Mouse (Mus musculus) spleen, postnatal 36 days (tissue): ENCODE measurements around the gene Thap4.

ENCODE experiments used
- DNase-seq, 2 experiments: peaks; one replicate each; pipeline ENCODE4 v3.0.0; 2022; ENCODE audit warnings: low spot score in 2 of 2, mixed read lengths in 1 of 2

The Thap4 gene

GRCm38 (mm10) chr1:93746179-93746578 is 8.5 kb downstream of the Thap4 start:
- no peak for DNase-seq

GRCm38 (mm10) chr1:93742910-93743309 is 11.8 kb downstream of the Thap4 start:
- DNase-seq, result no peak

GRCm38 (mm10) chr1:93741987-93742386 is 12.7 kb downstream of the Thap4 start:
- DNase-seq, result no peak

GRCm38 (mm10) chr1:93740671-93741070 is 14.0 kb downstream of the Thap4 start:
- no peak for DNase-seq

GRCm38 (mm10) chr1:93737711-93738110 is 17.0 kb downstream of the Thap4 start:
- DNase-seq, result no peak

GRCm38 (mm10) chr1:93735859-93736258 is 18.8 kb downstream of the Thap4 start:
- DNase-seq, result no peak

GRCm38 (mm10) chr1:93731880-93732281 is 22.8 kb downstream of the Thap4 start:
- no peak for DNase-seq

GRCm38 (mm10) chr1:93731103-93731502 is 23.6 kb downstream of the Thap4 start:
- DNase-seq, result no peak

- DNase-seq, result peak; percentile 36 to 47
These were observed 27.7 kb downstream of the Thap4 start for GRCm38 (mm10) chr1:93726974-93727373.

GRCm38 (mm10) chr1:93726116-93726515 is 28.5 kb downstream of the Thap4 start:
- no peak for DNase-seq

GRCm38 (mm10) chr1:93725665-93726064 is 29.0 kb downstream of the Thap4 start:
- no peak for DNase-seq

- no peak for DNase-seq
These were observed 30.0 kb downstream of the Thap4 start for GRCm38 (mm10) chr1:93724623-93725022.

- DNase-seq, result no peak
These were observed 33.1 kb downstream of the Thap4 start for GRCm38 (mm10) chr1:93721557-93721956.

GRCm38 (mm10) chr1:93716166-93716565 is 38.5 kb downstream of the Thap4 start:
- DNase-seq, result no peak

GRCm38 (mm10) chr1:93705389-93705788 is 49.3 kb downstream of the Thap4 start:
- no peak for DNase-seq

- no peak for DNase-seq
These were observed 50.3 kb downstream of the Thap4 start for GRCm38 (mm10) chr1:93704341-93704740.

GRCm38 (mm10) chr1:93703472-93704048 is 51.1 kb downstream of the Thap4 start:
- no peak for DNase-seq

- DNase-seq, result no peak
These were observed 52.6 kb downstream of the Thap4 start for GRCm38 (mm10) chr1:93702106-93702505.

GRCm38 (mm10) chr1:93699159-93699558 is 55.5 kb downstream of the Thap4 start:
- no peak for DNase-seq

GRCm38 (mm10) chr1:93697317-93697716 is 57.3 kb downstream of the Thap4 start:
- DNase-seq, result no peak

- peak in 1 of 2 experiments; percentile 12 for DNase-seq
These were observed 59.7 kb downstream of the Thap4 start for GRCm38 (mm10) chr1:93694966-93695365.

GRCm38 (mm10) chr1:93693943-93694342 is 60.7 kb downstream of the Thap4 start:
- DNase-seq, result no peak

- DNase-seq, result no peak
These were observed 61.2 kb downstream of the Thap4 start for GRCm38 (mm10) chr1:93693502-93693901.

GRCm38 (mm10) chr1:93692773-93693172 is 61.9 kb downstream of the Thap4 start:
- DNase-seq, result no peak
